Mouse (Mus musculus) forebrain, embryonic 14.5 days (tissue): ENCODE results near the gene Dtwd1. TPM values are rescaled to one million over a fixed set of nuclear protein-coding genes. Genes with fewer than 3 reads are reported as not detected.

Experiments used
- ATAC-seq: fragments of 200-750 bp; cut with Nextera tagmentation; 2 replicates; pipeline ENCODE4 v1.8.0; 2017; ENCODE audit warnings: mild to moderate bottlenecking, moderate library complexity
- DNase-seq: peaks from one replicate; pipeline ENCODE4 v3.0.0-alpha.2; 2015; ENCODE audit warnings: low spot score
- H3K27ac ChIP-seq: fragments of 300-500 bp; sonication (generic); 2 replicates; pipeline ENCODE4 v1.5.1; 2014; ENCODE audit warnings: low read depth, mild to moderate bottlenecking, control low read depth, low read length, moderate library complexity
- H3K27me3 ChIP-seq: fragments of 300-500 bp; sonication (generic); replicated peaks from 2 replicates; pipeline ENCODE4 v1.6.1; 2014; ENCODE audit warnings: low read length, control low read depth, mixed read lengths; ENCODE audit not compliant: control insufficient read depth, insufficient read depth
- H3K36me3 ChIP-seq: fragments of 300-500 bp; sonication (generic); 2 replicates; pipeline ENCODE4 v1.6.1; 2014; ENCODE audit warnings: low read length, control low read depth; ENCODE audit not compliant: control insufficient read depth, insufficient read depth
- H3K4me1 ChIP-seq: fragments of 300-500 bp; sonication (generic); 2 replicates; pipeline ENCODE4 v1.6.1; 2014; ENCODE audit warnings: antibody characterized with exemption, low read length, control low read depth; ENCODE audit not compliant: control insufficient read depth, insufficient read depth
- H3K4me2 ChIP-seq: fragments of 300-500 bp; sonication (generic); 2 replicates; pipeline ENCODE4 v1.6.1; 2014; ENCODE audit warnings: mild to moderate bottlenecking, control low read depth, low read length
- H3K4me3 ChIP-seq: fragments of 300-500 bp; sonication (generic); 2 replicates; pipeline ENCODE4 v1.5.1; 2014; ENCODE audit warnings: low read depth, low read length, control low read depth
- H3K9ac ChIP-seq: fragments of 300-500 bp; sonication (generic); 2 replicates; pipeline ENCODE4 v1.6.1; 2014; ENCODE audit warnings: mild to moderate bottlenecking, low read length, control low read depth, moderate library complexity
- H3K9me3 ChIP-seq: fragments of 300-500 bp; sonication (generic); replicated peaks from 2 replicates; pipeline ENCODE4 v1.6.1; 2016; ENCODE audit warnings: low read length, control low read depth, mixed read lengths; ENCODE audit not compliant: control insufficient read depth
- WGBS: fragments of 180-500 bp; shearing (Covaris S2); extraction: QIAGEN DNeasy Blood & Tissue Kit; methylation state at CpG from one replicate; pipeline ENCODE4 v1.1.7; 2014; 5-methylcytosine and 5-hydroxymethylcytosine counted together
- polyA plus RNA-seq: library from polyadenylated mRNA; unstranded; fragments of >200 nt; fragmentation: Nextera tagmentation; extraction: Ambion mirVana; gene quantifications from 2 replicates; pipeline ENCODE4 v1.2.1, GENCODE M21; 2014

The Dtwd1 gene
- 23.7 and 23.8 TPM in 2 replicates for polyA plus RNA-seq

DNA sequence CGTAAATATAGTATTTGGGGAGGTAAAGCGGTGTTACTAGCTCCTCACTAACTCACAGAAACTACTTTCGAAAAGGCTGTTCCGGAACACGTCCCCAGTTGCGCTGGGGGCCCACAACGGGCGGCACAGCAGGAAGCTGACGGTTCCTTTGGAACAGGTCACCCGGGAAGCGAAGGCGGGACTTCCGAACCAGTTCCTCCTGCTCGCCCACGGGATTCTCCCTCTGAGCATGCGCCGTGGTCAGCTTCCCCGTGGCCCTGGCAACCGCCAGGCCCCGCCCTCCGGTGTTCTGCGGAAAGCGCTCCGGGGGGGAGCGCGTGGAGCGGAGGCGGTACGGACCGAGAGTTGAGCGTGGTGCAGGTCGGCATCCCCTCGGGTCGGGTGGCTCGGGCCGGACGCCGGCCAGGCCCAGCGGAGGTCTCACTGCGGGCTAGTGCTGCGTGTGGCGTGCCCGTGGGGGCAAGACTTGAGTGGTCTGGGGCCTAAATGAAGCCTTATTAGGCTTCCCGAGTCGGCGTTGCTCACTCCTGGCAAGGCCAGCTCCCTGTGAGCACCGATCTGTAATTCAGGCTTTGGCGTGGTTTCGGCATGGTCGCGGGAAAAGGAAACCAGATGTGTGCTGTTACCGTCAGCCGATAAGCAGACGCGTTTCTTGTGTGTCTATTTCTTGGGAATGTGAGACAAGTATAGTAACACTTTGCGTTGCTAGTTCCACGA, at the start of gene Dtwd1, which contains the start of gene Fam227b:
Gene Dtwd1 (plus strand): TSS at position 287 of the 717 bp plus-strand sequence.
Gene Fam227b (minus strand): TSS at position 150 of the 717 bp plus-strand sequence.
- H3K27me3 ChIP-seq: no peaks in the 10 kb centered on the region
- ATAC-seq (peak; percentile 99), DNase-seq (peak; percentile 99)
- peak within 1 kb of the TSS; percentile 72; the same call in 1 of the 2 replicates for H3K27ac ChIP-seq
- peak within 1 kb of the TSS; percentile 59 for H3K4me2 ChIP-seq
- no peaks in the 10 kb centered on the region for H3K4me1 ChIP-seq
- H3K36me3 ChIP-seq: 0 out of 2 replicates have a peak, but pooled peaks cover 2% of the 10 kb centered on the region
- peak within 1 kb of the TSS; percentile 76 for H3K4me3 ChIP-seq
- peak within 1 kb of the TSS; percentile 89 for H3K9ac ChIP-seq
- no peaks in the 10 kb centered on the region for H3K9me3 ChIP-seq
- WGBS: under 1% methylated on average over 57 of the region's 57 CpGs

DNA sequence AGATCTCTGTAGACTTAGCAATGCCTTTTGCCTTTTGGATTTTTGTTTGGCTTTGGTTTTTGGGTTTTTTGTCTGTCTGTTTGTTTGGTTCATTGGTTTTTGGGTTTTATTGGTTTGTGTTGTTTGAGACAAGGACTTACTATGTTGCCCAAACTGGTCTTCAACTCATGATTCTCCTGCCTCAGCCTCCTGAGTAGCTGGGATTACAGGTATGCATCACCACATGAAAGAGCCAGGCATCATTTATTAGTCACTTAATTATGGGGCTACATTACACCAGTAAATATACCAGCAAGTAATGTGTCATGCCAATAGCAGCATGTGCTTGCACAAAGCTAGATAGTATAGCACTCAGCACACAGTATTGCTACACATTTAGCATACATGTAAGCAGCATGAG, 4.2 kb upstream of the Dtwd1 start:
- ATAC-seq (no peak), DNase-seq (no peak)
- H3K36me3 ChIP-seq: no peaks in the 10 kb centered on the region
- no peak overlapping the region for H3K4me2 ChIP-seq
- H3K27me3 ChIP-seq: no peaks in the 10 kb centered on the region
- no peak overlapping the region for H3K4me3 ChIP-seq
- H3K9me3 ChIP-seq: no peaks in the 10 kb centered on the region
- H3K9ac ChIP-seq: no peak overlapping the region
- H3K4me1 ChIP-seq: no peaks in the 10 kb centered on the region
- no peak overlapping the region for H3K27ac ChIP-seq

DNA sequence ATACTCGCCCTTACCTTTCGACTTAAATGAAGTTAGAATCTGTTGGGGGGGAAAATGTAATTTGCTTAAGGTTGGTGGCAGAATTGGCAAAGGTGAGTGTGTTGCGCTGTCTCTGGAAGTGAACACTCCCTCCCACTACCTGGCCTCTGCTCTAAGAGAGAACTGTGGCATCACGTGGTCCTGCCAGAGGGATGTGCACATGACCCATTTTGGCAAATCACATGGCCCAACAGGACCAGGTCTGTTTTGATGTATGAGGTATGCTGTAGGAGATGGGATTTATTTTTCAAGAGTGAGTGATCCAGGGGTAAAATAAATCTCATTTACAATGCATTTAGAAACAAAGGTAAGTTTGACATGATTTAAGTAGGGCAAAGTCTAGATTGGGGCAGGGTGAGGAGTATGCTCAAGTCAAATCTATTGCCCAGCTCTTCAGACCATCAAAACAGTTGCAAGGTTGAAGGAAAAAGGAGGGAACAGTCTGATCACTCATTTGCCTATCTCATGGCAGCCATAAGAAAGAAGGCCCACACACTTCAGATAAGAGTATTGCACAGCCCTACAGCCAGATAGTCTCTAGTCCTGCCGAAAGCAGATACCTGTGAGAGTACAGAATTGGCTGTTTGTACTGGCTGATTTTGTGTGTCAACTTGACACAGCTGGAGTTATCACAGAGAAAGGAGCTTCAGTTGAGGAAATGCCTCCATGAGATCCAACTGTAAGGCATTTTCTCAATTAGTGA, 13.5 kb downstream of the Dtwd1 start:
- ATAC-seq (no peak), DNase-seq (no peak)
- no peak overlapping the region for H3K9ac ChIP-seq
- H3K36me3 ChIP-seq: peaks cover 22% of the 10 kb centered on the region
- 93% methylated on average over 5 of the region's 5 CpGs for WGBS
- no peak overlapping the region for H3K4me3 ChIP-seq
- H3K27me3 ChIP-seq: no peaks in the 10 kb centered on the region
- no peaks in the 10 kb centered on the region for H3K9me3 ChIP-seq
- H3K4me1 ChIP-seq: no peaks in the 10 kb centered on the region
- no peak overlapping the region for H3K27ac ChIP-seq
- no peak overlapping the region for H3K4me2 ChIP-seq

DNA sequence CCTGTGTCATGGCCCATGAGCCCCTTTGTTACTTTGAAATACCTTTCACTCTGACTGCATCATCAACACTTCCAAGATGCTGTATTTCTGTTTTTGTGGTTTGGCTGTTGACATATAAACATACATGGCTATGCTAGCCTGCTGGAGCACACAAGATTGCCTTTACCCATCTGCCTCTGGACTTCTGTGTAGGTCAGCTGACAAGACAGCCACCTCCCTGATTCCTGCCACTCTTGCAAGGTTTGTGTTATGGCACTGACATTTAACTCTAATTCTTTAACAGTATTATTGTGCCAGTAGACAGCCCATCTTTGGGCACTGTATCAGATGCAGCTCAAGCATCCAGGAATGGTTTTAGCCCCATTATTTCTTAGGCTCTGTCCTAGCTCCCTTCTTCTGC, 14.4 kb downstream of the Dtwd1 start:
- Histone ChIP-seq H3K4me2 (no peak overlapping the region), H3K36me3 (peaks cover 16% of the 10 kb centered on the region; the same call in 1 of the 2 replicates), H3K9me3 (no peaks in the 10 kb centered on the region), H3K27me3 (no peaks in the 10 kb centered on the region), H3K4me3 (no peak overlapping the region), H3K27ac (no peak overlapping the region), H3K4me1 (no peaks in the 10 kb centered on the region), H3K9ac (no peak overlapping the region)
- ATAC-seq: no peak
- DNase-seq: no peak

DNA sequence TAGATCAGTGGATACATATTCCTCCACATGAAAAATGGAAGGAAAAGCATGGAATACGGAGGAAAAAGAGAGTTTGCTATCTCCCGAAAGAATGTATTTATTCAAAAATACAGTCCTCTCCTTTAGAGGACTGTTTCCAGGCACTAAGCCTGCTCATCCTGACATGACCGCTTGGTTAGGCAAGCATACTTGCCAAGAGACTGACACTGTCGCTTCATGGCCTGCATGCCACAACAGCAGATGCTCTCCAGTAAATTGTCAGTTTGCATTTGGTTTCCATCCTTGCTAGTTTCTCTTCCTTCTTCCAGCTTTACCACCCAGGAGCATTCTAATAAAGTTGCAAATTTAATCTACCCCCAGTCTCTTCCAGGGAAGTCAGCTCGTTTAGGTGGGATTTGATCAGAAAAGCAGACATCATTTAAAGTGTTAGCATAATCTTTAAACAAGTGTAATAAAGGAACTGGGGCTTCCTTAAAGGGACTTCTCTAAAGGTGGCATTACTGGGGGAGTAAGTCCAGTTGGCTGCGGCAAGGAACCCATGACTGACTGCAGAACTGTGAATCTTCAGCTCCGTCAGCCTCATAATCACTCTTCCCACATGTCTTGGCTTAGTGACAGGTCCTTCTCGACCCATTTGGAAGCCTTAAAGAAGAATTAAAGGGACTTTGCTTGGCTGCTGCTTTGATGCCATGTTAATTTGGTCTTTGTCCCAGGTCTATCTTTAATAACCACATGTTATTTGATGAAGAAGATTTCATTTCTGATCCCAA, 15.1 kb downstream of the Dtwd1 start:
- peaks cover 9% of the 10 kb centered on the region; the same call in 1 of the 2 replicates for H3K36me3 ChIP-seq
- DNase-seq: no peak
- no peak overlapping the region for H3K4me3 ChIP-seq
- H3K9me3 ChIP-seq: no peaks in the 10 kb centered on the region
- H3K27me3 ChIP-seq: no peaks in the 10 kb centered on the region
- no peak overlapping the region for H3K4me2 ChIP-seq
- no peak for ATAC-seq
- 80% methylated on average over 8 of the region's 8 CpGs for WGBS
- H3K27ac ChIP-seq: no peak overlapping the region
- H3K9ac ChIP-seq: no peak overlapping the region
- H3K4me1 ChIP-seq: no peaks in the 10 kb centered on the region

DNA sequence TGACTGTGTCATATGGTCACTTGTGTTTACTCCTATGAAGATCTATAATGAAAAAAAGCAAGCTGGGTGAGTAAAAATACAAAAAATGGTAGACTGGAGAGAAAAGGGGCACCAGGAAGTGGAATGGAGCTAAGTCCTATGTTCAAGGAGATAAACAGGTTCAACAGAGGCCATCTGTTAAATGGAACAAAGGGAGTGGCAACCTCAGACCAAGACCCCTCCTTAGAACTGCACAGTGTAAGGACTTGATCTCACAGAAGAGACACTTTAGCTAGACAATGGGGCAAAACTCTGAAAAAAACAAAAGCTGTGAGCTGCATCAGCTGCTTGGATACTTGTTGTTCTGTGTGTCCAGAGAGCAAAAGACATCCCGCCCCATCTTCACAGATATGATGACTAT, 19.5 kb downstream of the Dtwd1 start:
- DNase-seq (no peak), ATAC-seq (no peak)
- no peaks in the 10 kb centered on the region for H3K9me3 ChIP-seq
- WGBS: 97% methylated on average over 1 of the region's 1 CpGs
- no peaks in the 10 kb centered on the region for H3K36me3 ChIP-seq
- no peaks in the 10 kb centered on the region for H3K4me1 ChIP-seq
- no peak overlapping the region for H3K4me3 ChIP-seq
- H3K27ac ChIP-seq: no peak overlapping the region
- no peaks in the 10 kb centered on the region for H3K27me3 ChIP-seq
- H3K9ac ChIP-seq: no peak overlapping the region
- H3K4me2 ChIP-seq: no peak overlapping the region

DNA sequence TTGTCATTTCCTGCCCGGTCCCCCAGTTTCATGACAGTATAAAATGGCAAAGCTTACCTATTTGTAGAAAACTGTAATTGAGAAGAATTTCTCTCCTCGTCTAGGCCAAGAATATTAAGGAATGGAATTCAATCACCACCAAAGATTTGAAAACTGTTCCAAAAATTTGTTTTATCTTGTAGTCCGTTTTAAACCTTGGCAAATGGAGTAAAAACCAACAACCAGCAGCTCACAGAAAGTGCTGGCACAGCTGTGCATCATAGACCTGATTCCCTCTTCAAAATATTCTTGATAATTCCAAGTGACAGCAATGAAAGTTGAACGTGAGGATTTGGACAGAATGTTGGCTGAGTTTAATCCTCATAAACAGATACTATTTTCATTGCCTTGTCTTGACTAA, 39.4 kb downstream of the Dtwd1 start:
- 81% methylated on average over 4 of the region's 4 CpGs for WGBS
- no peak overlapping the region for H3K27ac ChIP-seq
- no peak overlapping the region for H3K4me3 ChIP-seq
- DNase-seq: no peak
- H3K27me3 ChIP-seq: no peaks in the 10 kb centered on the region
- H3K4me2 ChIP-seq: no peak overlapping the region
- no peak for ATAC-seq
- no peaks in the 10 kb centered on the region for H3K4me1 ChIP-seq
- no peaks in the 10 kb centered on the region for H3K36me3 ChIP-seq
- no peaks in the 10 kb centered on the region for H3K9me3 ChIP-seq
- no peak overlapping the region for H3K9ac ChIP-seq

DNA sequence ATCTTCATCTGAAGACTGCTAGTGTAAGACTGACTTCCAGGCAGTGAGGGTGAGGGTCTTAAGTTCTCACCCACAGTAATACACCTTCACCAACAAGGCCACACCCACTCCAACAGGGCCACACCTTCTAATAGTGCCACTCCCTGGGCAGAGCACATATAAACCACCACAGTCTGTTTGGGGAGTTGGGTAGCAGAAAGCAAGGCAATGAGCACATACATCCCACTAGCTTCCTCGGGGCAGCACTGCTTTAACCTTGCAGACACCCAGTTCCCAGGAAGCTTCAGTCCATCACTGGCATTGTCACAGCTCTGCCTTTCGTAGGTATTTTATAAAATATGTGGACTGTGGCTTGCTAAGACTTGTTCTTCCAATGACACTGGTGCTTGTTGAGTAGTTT, 40.2 kb downstream of the Dtwd1 start:
- WGBS: 78% methylated on average over 2 of the region's 2 CpGs

More for the DNA sequence above, 40.2 kb downstream of the Dtwd1 start:
- no peak for DNase-seq
- H3K4me3 ChIP-seq: no peak overlapping the region
- no peaks in the 10 kb centered on the region for H3K27me3 ChIP-seq
- H3K9ac ChIP-seq: no peak overlapping the region
- no peak for ATAC-seq
- H3K9me3 ChIP-seq: no peaks in the 10 kb centered on the region
- no peak overlapping the region for H3K27ac ChIP-seq
- no peaks in the 10 kb centered on the region for H3K4me1 ChIP-seq
- H3K4me2 ChIP-seq: no peak overlapping the region
- no peaks in the 10 kb centered on the region for H3K36me3 ChIP-seq
